Mouse (Mus musculus) urinary bladder, postnatal 4 days (tissue): Measurements from ENCODE around the gene Scml2.
"Not testable (repeated sequence)": the region's sequence is repeated elsewhere in the genome, so short reads cannot be mapped to it uniquely, and the experiment has no call there.

Experiments used
- DNase-seq, 2 experiments: peaks; one replicate each; pipeline ENCODE4 v3.0.0; 2021 to 2022; ENCODE audit warnings: low spot score in 2 of 2

The Scml2 gene

GRCm38 (mm10) chrX:161116893-161117292 lies at the start of gene Scml2:
Gene Scml2 (plus strand): TSS chrX:161117193.
- not testable (repeated sequence) for DNase-seq

- not testable (repeated sequence) for DNase-seq
Measured at GRCm38 (mm10) chrX:161075576-161075975, 41.4 kb upstream of the Scml2 start.

- peak; percentile 32 to 65 for DNase-seq
Measured at GRCm38 (mm10) chrX:161162314-161163068, 45.5 kb downstream of the Scml2 start.

GRCm38 (mm10) chrX:161163069-161163416 lies 46.0 kb downstream of the Scml2 start:
- no peak for DNase-seq

- DNase-seq = not testable (repeated sequence)
Measured at GRCm38 (mm10) chrX:161287156-161287555, 170.2 kb downstream of the Scml2 start, which contains the start of gene Gm15262. Gene Gm15262 (plus strand): TSS chrX:161287456.
